Mouse (Mus musculus): ENCODE data around the gene Pou6f2. TPM values are rescaled to one million over a fixed set of nuclear protein-coding genes. Genes with fewer than 3 reads are reported as not detected.

The Pou6f2 gene
- polyA plus RNA-seq, 1 experiment = not detected

GRCm38 (mm10) chr13:18128053-18128452, 269.4 kb downstream of the Pou6f2 start:
- no peaks in the 10 kb centered on the region for H3K4me1 ChIP-seq (ENCODE audit: control insufficient read depth, insufficient read depth, low read length)
- no peak for DNase-seq
- no peak overlapping the region for H3K27ac ChIP-seq (ENCODE audit: insufficient read depth, low read depth, low read length)
- no peaks in the 10 kb centered on the region for H3K36me3 ChIP-seq (ENCODE audit: control insufficient read depth, insufficient read depth, low read length)
- H3K4me3 ChIP-seq (ENCODE audit: insufficient read depth, low read depth, low read length) = no peak overlapping the region
- WGBS = 57% methylated on average over 4 of the region's 4 CpGs
- no peaks in the 10 kb centered on the region for H3K27me3 ChIP-seq (replicated peaks; ENCODE audit: control insufficient read depth, insufficient read depth, low read length)
- TF ChIP-seq CTCF (conservative IDR thresholded peaks at IDR 0.05; ENCODE audit: insufficient read depth, insufficient read length, low read depth, low read length) = no peak
- no peak for TF ChIP-seq POLR2A (IDR thresholded peaks at IDR 0.05; ENCODE audit: low read depth, low read length)

GRCm38 (mm10) chr13:18126111-18126510, 271.4 kb downstream of the Pou6f2 start:
- no peaks in the 10 kb centered on the region for H3K27me3 ChIP-seq (replicated peaks; ENCODE audit: control insufficient read depth, insufficient read depth, low read length)
- no peak for DNase-seq
- 82% methylated on average over 2 of the region's 2 CpGs for WGBS
- H3K4me1 ChIP-seq (ENCODE audit: control insufficient read depth, insufficient read depth, low read length) = no peaks in the 10 kb centered on the region
- no peaks in the 10 kb centered on the region for H3K36me3 ChIP-seq (ENCODE audit: control insufficient read depth, insufficient read depth, low read length)
- no peak overlapping the region for H3K27ac ChIP-seq (ENCODE audit: insufficient read depth, low read depth, low read length)
- no peak for TF ChIP-seq POLR2A (IDR thresholded peaks at IDR 0.05; ENCODE audit: low read depth, low read length)
- TF ChIP-seq CTCF (conservative IDR thresholded peaks at IDR 0.05; ENCODE audit: insufficient read depth, insufficient read length, low read depth, low read length) = no peak
- no peak overlapping the region for H3K4me3 ChIP-seq (ENCODE audit: insufficient read depth, low read depth, low read length)

- no peak overlapping the region for H3K4me3 ChIP-seq (ENCODE audit: insufficient read depth, low read depth, low read length)
- H3K36me3 ChIP-seq (ENCODE audit: control insufficient read depth, insufficient read depth, low read length) = no peaks in the 10 kb centered on the region
- 59% methylated on average over 15 of the region's 15 CpGs for WGBS
- H3K4me1 ChIP-seq (ENCODE audit: control insufficient read depth, insufficient read depth, low read length) = no peaks in the 10 kb centered on the region
- no peaks in the 10 kb centered on the region for H3K27me3 ChIP-seq (replicated peaks; ENCODE audit: control insufficient read depth, insufficient read depth, low read length)
- no peak for DNase-seq
- no peak overlapping the region for H3K27ac ChIP-seq (ENCODE audit: insufficient read depth, low read depth, low read length)
- TF ChIP-seq CTCF (conservative IDR thresholded peaks at IDR 0.05; ENCODE audit: insufficient read depth, insufficient read length, low read depth, low read length) = no peak
- no peak for TF ChIP-seq POLR2A (IDR thresholded peaks at IDR 0.05; ENCODE audit: low read depth, low read length)
These were observed 272.1 kb downstream of the Pou6f2 start for GRCm38 (mm10) chr13:18125226-18126000.

GRCm38 (mm10) chr13:18124368-18124767, 273.1 kb downstream of the Pou6f2 start:
- H3K4me3 ChIP-seq (ENCODE audit: insufficient read depth, low read depth, low read length) = no peak overlapping the region
- no peaks in the 10 kb centered on the region for H3K4me1 ChIP-seq (ENCODE audit: control insufficient read depth, insufficient read depth, low read length)
- WGBS = 21% methylated on average over 13 of the region's 13 CpGs
- H3K36me3 ChIP-seq (ENCODE audit: control insufficient read depth, insufficient read depth, low read length) = no peaks in the 10 kb centered on the region
- peak; percentile 30 for DNase-seq
- no peak overlapping the region for H3K27ac ChIP-seq (ENCODE audit: insufficient read depth, low read depth, low read length)
- TF ChIP-seq POLR2A (IDR thresholded peaks at IDR 0.05; ENCODE audit: low read depth, low read length) = no peak
- TF ChIP-seq CTCF (conservative IDR thresholded peaks at IDR 0.05; ENCODE audit: insufficient read depth, insufficient read length, low read depth, low read length) = peak; percentile 61
- H3K27me3 ChIP-seq (replicated peaks; ENCODE audit: control insufficient read depth, insufficient read depth, low read length) = no peaks in the 10 kb centered on the region

GRCm38 (mm10) chr13:18120406-18120805, 277.1 kb downstream of the Pou6f2 start:
- 96% methylated on average over 2 of the region's 2 CpGs for whole genome bisulfite sequencing
- TF ChIP-seq CTCF (conservative IDR thresholded peaks at IDR 0.05; ENCODE audit: insufficient read depth, insufficient read length, low read depth, low read length) (no peak), POLR2A (IDR thresholded peaks at IDR 0.05; ENCODE audit: low read depth, low read length) (no peak)
- Histone ChIP-seq H3K4me3 (ENCODE audit: insufficient read depth, low read depth, low read length) (no peak overlapping the region), H3K36me3 (ENCODE audit: control insufficient read depth, insufficient read depth, low read length) (no peaks in the 10 kb centered on the region), H3K27me3 (replicated peaks; ENCODE audit: control insufficient read depth, insufficient read depth, low read length) (no peaks in the 10 kb centered on the region), H3K27ac (ENCODE audit: insufficient read depth, low read depth, low read length) (no peak overlapping the region), H3K4me1 (ENCODE audit: control insufficient read depth, insufficient read depth, low read length) (no peaks in the 10 kb centered on the region)
- DNase-seq = no peak

GRCm38 (mm10) chr13:18081443-18082119, 315.9 kb downstream of the Pou6f2 start:
- no peak for DNase-seq
- Histone ChIP-seq H3K4me1 (ENCODE audit: control insufficient read depth, insufficient read depth, low read length) (no peaks in the 10 kb centered on the region), H3K27ac (ENCODE audit: insufficient read depth, low read depth, low read length) (no peak overlapping the region), H3K27me3 (replicated peaks; ENCODE audit: control insufficient read depth, insufficient read depth, low read length) (no peaks in the 10 kb centered on the region), H3K36me3 (ENCODE audit: control insufficient read depth, insufficient read depth, low read length) (no peaks in the 10 kb centered on the region), H3K4me3 (ENCODE audit: insufficient read depth, low read depth, low read length) (no peak overlapping the region)
- TF ChIP-seq POLR2A (IDR thresholded peaks at IDR 0.05; ENCODE audit: low read depth, low read length) (no peak), CTCF (conservative IDR thresholded peaks at IDR 0.05; ENCODE audit: insufficient read depth, insufficient read length, low read depth, low read length) (no peak)
- WGBS = 54% methylated on average over 10 of the region's 10 CpGs
